Mouse (Mus musculus): ENCODE results near the gene Olfr1212. TPM values are rescaled to one million over a fixed set of nuclear protein-coding genes. Genes with fewer than 3 reads are reported as not detected.

The Olfr1212 gene
- not detected in 2 replicates for polyA plus RNA-seq (2012; rRNA removed)

DNA sequence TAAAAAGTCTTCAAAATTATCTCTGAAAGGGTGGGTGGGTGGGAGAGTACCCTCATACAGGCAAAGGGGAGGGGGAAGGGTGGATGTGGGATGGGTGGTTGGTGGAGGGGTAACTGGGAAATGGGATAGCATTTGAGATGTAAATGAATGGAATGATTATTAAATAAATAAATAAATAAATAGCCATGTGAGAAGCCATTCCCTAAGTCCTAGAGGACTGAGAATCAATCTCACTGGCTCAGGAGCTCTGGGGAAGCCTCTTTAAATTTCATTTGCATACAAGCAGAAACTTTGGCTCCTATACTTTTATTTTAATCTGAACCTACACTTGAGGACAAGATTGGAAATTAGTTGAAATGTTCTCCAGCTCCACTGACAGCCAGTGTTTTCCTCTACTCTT lies at the start of gene Olfr1212:
Gene Olfr1212, plus strand, starts transcription at position 301 of the 400 bp plus-strand sequence.
- no peak within 1 kb of the TSS for H3K4me3 ChIP-seq (ENCODE audit: extremely low read depth, insufficient read depth, insufficient read length)
- no peaks in the 10 kb centered on the region for H3K4me1 ChIP-seq (ENCODE audit: control insufficient read depth, insufficient read depth, insufficient read length)
- DNase-seq (ENCODE audit: low read depth in 1 of 2, low spot score in 2 of 2): no peak
- no peaks in the 10 kb centered on the region for H3K36me3 ChIP-seq (ENCODE audit: control insufficient read depth, insufficient read depth, low read length)
- no peaks in the 10 kb centered on the region for H3K27me3 ChIP-seq (ENCODE audit: control insufficient read depth, insufficient read depth, low read length)
- no peak within 1 kb of the TSS for H3K27ac ChIP-seq (ENCODE audit: insufficient read depth, low read length)
- TF ChIP-seq POLR2A (IDR thresholded peaks at IDR 0.05; ENCODE audit: low read depth, low read length) (no peak), CTCF (IDR thresholded peaks at IDR 0.05; ENCODE audit: extremely low read depth, insufficient read depth, insufficient read length, insufficient replicate concordance) (no peak)

DNA sequence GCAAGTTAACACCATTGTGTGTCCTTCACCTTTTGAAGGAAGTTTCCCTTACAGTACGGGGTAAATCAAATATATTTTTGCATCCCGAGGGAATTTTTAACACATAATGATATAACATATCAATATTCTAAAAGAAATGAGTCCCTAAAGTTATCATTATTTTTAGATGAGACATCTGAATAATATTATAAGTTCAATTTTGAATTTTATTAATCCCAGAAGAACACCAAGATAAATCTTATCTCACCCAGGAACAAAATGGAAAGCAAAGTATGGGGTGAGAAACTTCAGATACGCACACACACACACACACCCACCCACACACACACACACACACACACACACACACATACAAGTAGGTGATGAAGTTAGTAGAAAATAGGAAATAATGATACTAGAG lies 38.7 kb upstream of the Olfr1212 start, which contains the start of gene Olfr1209:
Gene Olfr1209, minus strand, starts transcription at position 101 of the 400 bp plus-strand sequence.
- Histone ChIP-seq H3K4me3 (ENCODE audit: extremely low read depth, insufficient read depth, insufficient read length) (no peak within 1 kb of the TSS), H3K4me1 (ENCODE audit: control insufficient read depth, insufficient read depth, insufficient read length) (no peaks in the 10 kb centered on the region), H3K27me3 (ENCODE audit: control insufficient read depth, insufficient read depth, low read length) (no peaks in the 10 kb centered on the region), H3K36me3 (ENCODE audit: control insufficient read depth, insufficient read depth, low read length) (no peaks in the 10 kb centered on the region), H3K27ac (ENCODE audit: insufficient read depth, low read length) (no peak within 1 kb of the TSS)
- DNase-seq (ENCODE audit: low read depth in 1 of 2, low spot score in 2 of 2): no peak
- WGBS: 89% methylated on average over 3 of the region's 3 CpGs
- TF ChIP-seq CTCF (IDR thresholded peaks at IDR 0.05; ENCODE audit: extremely low read depth, insufficient read depth, insufficient read length, insufficient replicate concordance) (no peak), POLR2A (IDR thresholded peaks at IDR 0.05; ENCODE audit: low read depth, low read length) (no peak)

DNA sequence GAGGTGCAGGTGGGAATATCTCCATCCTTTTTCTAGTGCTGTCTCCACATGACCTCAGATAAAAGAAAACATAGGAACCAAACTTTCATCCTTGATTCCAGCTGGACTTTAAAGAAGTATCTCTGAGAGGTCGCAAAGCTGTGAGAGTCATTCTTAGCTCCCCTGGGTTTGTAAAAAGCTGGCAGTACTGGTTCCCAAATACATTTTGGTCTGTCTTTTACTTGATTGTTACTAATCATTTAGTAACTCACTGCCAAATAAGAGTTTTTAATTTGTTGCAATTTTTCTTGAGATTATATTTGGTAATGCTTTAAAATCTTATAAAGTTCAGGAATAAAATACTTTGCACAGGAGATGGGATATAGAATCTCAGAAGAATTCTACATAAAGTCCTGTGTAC lies 15.8 kb upstream of the Olfr1212 start, which contains the start of gene Olfr1211:
Gene Olfr1211, minus strand, starts transcription at position 101 of the 400 bp plus-strand sequence.
- no peaks in the 10 kb centered on the region for H3K4me1 ChIP-seq (ENCODE audit: control insufficient read depth, insufficient read depth, insufficient read length)
- H3K4me3 ChIP-seq (ENCODE audit: extremely low read depth, insufficient read depth, insufficient read length): no peak within 1 kb of the TSS
- no peaks in the 10 kb centered on the region for H3K27me3 ChIP-seq (ENCODE audit: control insufficient read depth, insufficient read depth, low read length)
- TF ChIP-seq CTCF (IDR thresholded peaks at IDR 0.05; ENCODE audit: extremely low read depth, insufficient read depth, insufficient read length, insufficient replicate concordance): no peak
- TF ChIP-seq POLR2A (IDR thresholded peaks at IDR 0.05; ENCODE audit: low read depth, low read length): no peak
- DNase-seq (ENCODE audit: low read depth in 1 of 2, low spot score in 2 of 2): no peak
- no peak within 1 kb of the TSS for H3K27ac ChIP-seq (ENCODE audit: insufficient read depth, low read length)
- no peaks in the 10 kb centered on the region for H3K36me3 ChIP-seq (ENCODE audit: control insufficient read depth, insufficient read depth, low read length)
- WGBS: 90% methylated on average over 1 of the region's 1 CpGs

DNA sequence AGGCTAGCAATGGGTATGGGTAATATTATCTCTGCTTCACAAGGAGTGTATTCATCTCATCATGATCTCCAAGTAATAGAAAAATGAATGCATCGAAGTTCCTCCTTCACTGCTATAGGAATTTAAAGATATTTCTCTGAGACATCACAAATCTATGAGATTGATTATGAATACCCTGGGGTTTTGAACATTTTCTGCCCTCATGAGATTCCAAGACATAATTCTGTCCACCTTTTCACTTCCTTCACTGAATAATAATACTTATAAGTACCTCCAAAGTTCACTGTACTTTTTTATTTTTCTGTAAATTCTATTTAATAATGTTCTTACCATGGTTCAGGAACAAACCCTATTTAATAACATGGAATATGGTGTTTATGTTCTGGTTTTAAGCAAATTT lies 26.4 kb downstream of the Olfr1212 start, which contains the start of gene Gm13762:
Gene Gm13762, minus strand, starts transcription at position 101 of the 400 bp plus-strand sequence.
- no peak for DNase-seq (ENCODE audit: low read depth in 1 of 2, low spot score in 2 of 2)
- WGBS: 70% methylated on average over 1 of the region's 1 CpGs
- no peak within 1 kb of the TSS for H3K4me3 ChIP-seq (ENCODE audit: extremely low read depth, insufficient read depth, insufficient read length)
- no peaks in the 10 kb centered on the region for H3K36me3 ChIP-seq (ENCODE audit: control insufficient read depth, insufficient read depth, low read length)
- no peak within 1 kb of the TSS for H3K27ac ChIP-seq (ENCODE audit: insufficient read depth, low read length)
- no peaks in the 10 kb centered on the region for H3K27me3 ChIP-seq (ENCODE audit: control insufficient read depth, insufficient read depth, low read length)
- no peaks in the 10 kb centered on the region for H3K4me1 ChIP-seq (ENCODE audit: control insufficient read depth, insufficient read depth, insufficient read length)
- no peak for TF ChIP-seq POLR2A (IDR thresholded peaks at IDR 0.05; ENCODE audit: low read depth, low read length)
- no peak for TF ChIP-seq CTCF (IDR thresholded peaks at IDR 0.05; ENCODE audit: extremely low read depth, insufficient read depth, insufficient read length, insufficient replicate concordance)

DNA sequence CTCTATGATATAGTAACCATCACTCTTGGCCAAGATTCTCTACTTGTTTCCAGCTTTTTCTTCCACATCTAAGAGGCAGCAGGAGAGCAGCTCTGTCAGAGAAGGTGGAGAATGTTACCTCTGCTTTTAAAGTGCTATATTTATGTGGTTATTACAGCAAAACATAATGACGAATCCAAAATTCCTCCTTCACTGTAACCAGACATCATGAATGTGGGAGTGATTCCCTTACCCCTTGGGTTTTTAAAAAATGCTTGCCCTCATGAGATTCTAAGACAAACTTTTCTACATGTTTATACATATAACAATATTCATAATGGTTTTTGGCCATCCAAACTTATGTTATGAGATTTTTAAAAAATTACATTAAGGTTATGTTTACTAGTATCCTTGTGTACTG lies 38.8 kb downstream of the Olfr1212 start, which contains the start of gene Olfr1214:
Gene Olfr1214, minus strand, starts transcription at position 101 of the 400 bp plus-strand sequence.
- Histone ChIP-seq H3K36me3 (ENCODE audit: control insufficient read depth, insufficient read depth, low read length) (no peaks in the 10 kb centered on the region), H3K4me3 (ENCODE audit: extremely low read depth, insufficient read depth, insufficient read length) (no peak within 1 kb of the TSS), H3K27me3 (ENCODE audit: control insufficient read depth, insufficient read depth, low read length) (no peaks in the 10 kb centered on the region), H3K4me1 (ENCODE audit: control insufficient read depth, insufficient read depth, insufficient read length) (no peaks in the 10 kb centered on the region), H3K27ac (ENCODE audit: insufficient read depth, low read length) (no peak within 1 kb of the TSS)
- TF ChIP-seq POLR2A (IDR thresholded peaks at IDR 0.05; ENCODE audit: low read depth, low read length) (no peak), CTCF (IDR thresholded peaks at IDR 0.05; ENCODE audit: extremely low read depth, insufficient read depth, insufficient read length, insufficient replicate concordance) (no peak)
- no peak for DNase-seq (ENCODE audit: low read depth in 1 of 2, low spot score in 2 of 2)
- WGBS: 84% methylated on average over 1 of the region's 1 CpGs

DNA sequence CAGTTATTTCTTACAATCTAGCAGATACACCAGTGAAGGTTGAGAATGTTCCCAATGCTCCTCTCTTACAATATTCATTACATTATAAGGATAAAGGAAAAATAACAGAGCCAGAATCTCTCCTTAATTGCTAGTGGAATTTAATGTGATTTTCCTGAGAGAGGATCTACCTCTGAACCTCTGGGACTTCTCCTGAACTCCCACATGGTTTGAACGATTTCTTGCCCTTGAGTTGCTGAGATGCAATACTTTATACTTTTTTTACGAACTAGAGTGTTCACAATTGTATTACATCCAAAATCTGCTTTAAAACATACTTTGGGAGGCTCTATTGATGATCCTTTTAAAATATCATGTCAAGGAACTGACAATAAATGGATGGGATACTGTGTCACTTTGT lies 53.1 kb downstream of the Olfr1212 start, which contains the start of gene Olfr1215:
Gene Olfr1215, minus strand, starts transcription at position 101 of the 400 bp plus-strand sequence.
- DNase-seq (ENCODE audit: low read depth in 1 of 2, low spot score in 2 of 2): no peak
- H3K27me3 ChIP-seq (ENCODE audit: control insufficient read depth, insufficient read depth, low read length): no peaks in the 10 kb centered on the region
- 59% methylated on average over 2 of the region's 2 CpGs for WGBS
- no peak within 1 kb of the TSS for H3K4me3 ChIP-seq (ENCODE audit: extremely low read depth, insufficient read depth, insufficient read length)
- TF ChIP-seq POLR2A (IDR thresholded peaks at IDR 0.05; ENCODE audit: low read depth, low read length) (no peak), CTCF (IDR thresholded peaks at IDR 0.05; ENCODE audit: extremely low read depth, insufficient read depth, insufficient read length, insufficient replicate concordance) (no peak)
- H3K27ac ChIP-seq (ENCODE audit: insufficient read depth, low read length): no peak within 1 kb of the TSS
- no peaks in the 10 kb centered on the region for H3K4me1 ChIP-seq (ENCODE audit: control insufficient read depth, insufficient read depth, insufficient read length)
- H3K36me3 ChIP-seq (ENCODE audit: control insufficient read depth, insufficient read depth, low read length): no peaks in the 10 kb centered on the region

Other genes with a start within 250 kb of the Olfr1212 start
- not detected in 2 replicates for gene Olfr1196, start 249.4 kb upstream of the Olfr1212 start, polyA plus RNA-seq (2012; rRNA removed)
- gene Olfr1197, start 221.6 kb upstream of the Olfr1212 start, polyA plus RNA-seq (2012; rRNA removed): not detected in 2 replicates
- not detected in 2 replicates for gene Olfr1198, start 202.6 kb upstream of the Olfr1212 start, polyA plus RNA-seq (2012; rRNA removed)
- gene Olfr1199, start 193.5 kb upstream of the Olfr1212 start, polyA plus RNA-seq (2012; rRNA removed): not detected in 2 replicates
- gene Olfr1200, start 183.5 kb upstream of the Olfr1212 start, polyA plus RNA-seq (2012; rRNA removed): not detected in 2 replicates
- gene Olfr1201, start 160.9 kb upstream of the Olfr1212 start, polyA plus RNA-seq (2012; rRNA removed): not detected in 2 replicates
- gene Olfr1202, start 139.5 kb upstream of the Olfr1212 start, polyA plus RNA-seq (2012; rRNA removed): not detected in 2 replicates
- not detected in 2 replicates for gene Olfr1205, start 124.2 kb upstream of the Olfr1212 start, polyA plus RNA-seq (2012; rRNA removed)
- not detected in 2 replicates for gene Olfr1204, start 104.7 kb upstream of the Olfr1212 start, polyA plus RNA-seq (2012; rRNA removed)
- gene Olfr1206, start 90.7 kb upstream of the Olfr1212 start, polyA plus RNA-seq (2012; rRNA removed): not detected in 2 replicates
- gene Olfr1208, start 51.7 kb upstream of the Olfr1212 start, polyA plus RNA-seq (2012; rRNA removed): not detected in 2 replicates
- gene Olfr1209, start 38.8 kb upstream of the Olfr1212 start, polyA plus RNA-seq (2012; rRNA removed): not detected in 2 replicates
- not detected in 2 replicates for gene Olfr1211, start 15.9 kb upstream of the Olfr1212 start, polyA plus RNA-seq (2012; rRNA removed)
- not detected in 2 replicates for gene Gm13762, start 26.3 kb downstream of the Olfr1212 start, polyA plus RNA-seq (2012; rRNA removed)
- not detected in 2 replicates for gene Olfr1214, start 38.7 kb downstream of the Olfr1212 start, polyA plus RNA-seq (2012; rRNA removed)
- not detected in 2 replicates for gene Olfr1215, start 53.0 kb downstream of the Olfr1212 start, polyA plus RNA-seq (2012; rRNA removed)
- gene Olfr1216, start 64.4 kb downstream of the Olfr1212 start, polyA plus RNA-seq (2012; rRNA removed): not detected in 2 replicates
- gene Olfr1217, start 78.1 kb downstream of the Olfr1212 start, polyA plus RNA-seq (2012; rRNA removed): not detected in 2 replicates
- gene Olfr1218, start 107.2 kb downstream of the Olfr1212 start, polyA plus RNA-seq (2012; rRNA removed): not detected in 2 replicates
- gene Olfr1219, start 129.5 kb downstream of the Olfr1212 start, polyA plus RNA-seq (2012; rRNA removed): not detected in 2 replicates
- not detected in 2 replicates for gene Olfr1220, start 152.9 kb downstream of the Olfr1212 start, polyA plus RNA-seq (2012; rRNA removed)
- gene Olfr1221, start 163.3 kb downstream of the Olfr1212 start, polyA plus RNA-seq (2012; rRNA removed): not detected in 2 replicates
- gene Olfr1222, start 179.1 kb downstream of the Olfr1212 start, polyA plus RNA-seq (2012; rRNA removed): not detected in 2 replicates
- not detected in 2 replicates for gene Olfr1223, start 197.6 kb downstream of the Olfr1212 start, polyA plus RNA-seq (2012; rRNA removed)
- gene Olfr1224-ps1, start 210.1 kb downstream of the Olfr1212 start, polyA plus RNA-seq (2012; rRNA removed): not detected in 2 replicates
- not detected in 2 replicates for gene Olfr1225, start 220.7 kb downstream of the Olfr1212 start, polyA plus RNA-seq (2012; rRNA removed)
- not detected in 2 replicates for gene Olfr1226, start 246.1 kb downstream of the Olfr1212 start, polyA plus RNA-seq (2012; rRNA removed)

Measured in spleen, adult 2 months (tissue).